Mouse (Mus musculus): ENCODE measurements at regions not wholly inside any gene's neighbourhood (a gene's known extent, or its start where the extent isn't known, plus 50 kb on each side); places are given as distances from the start of the nearest gene placed in this dataset.

DNA sequence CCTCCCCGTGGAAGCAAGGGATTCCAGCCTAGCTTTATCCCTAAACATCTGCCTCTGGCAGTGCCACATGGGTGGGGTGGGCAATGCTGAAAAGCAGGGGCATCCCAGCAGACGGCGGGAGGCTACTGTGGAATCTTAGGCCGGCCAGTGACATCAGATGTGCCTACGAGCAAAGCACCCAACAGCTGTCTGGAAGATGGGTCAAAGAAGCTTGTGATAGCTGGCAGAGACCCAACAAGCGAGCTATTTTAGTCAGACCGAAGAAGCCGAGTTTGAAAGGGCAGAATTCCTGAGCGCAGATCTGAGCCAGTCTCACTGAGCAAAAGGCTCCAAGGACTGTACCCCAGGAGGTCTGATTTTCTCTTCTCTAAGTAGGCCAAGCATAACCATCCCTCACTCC lies 110.8 kb upstream of the Foxn2 start:
- peaks cover 3% of the 10 kb centered on the region; the same call in 1 of the 2 replicates for H3K27me3 ChIP-seq (ENCODE audit: control insufficient read depth, insufficient read depth, low read length)
- no peak for ATAC-seq (ENCODE audit: insufficient read depth, low FRiP score, low TSS enrichment)
- no peak for DNase-seq (ENCODE audit: low spot score)

DNA sequence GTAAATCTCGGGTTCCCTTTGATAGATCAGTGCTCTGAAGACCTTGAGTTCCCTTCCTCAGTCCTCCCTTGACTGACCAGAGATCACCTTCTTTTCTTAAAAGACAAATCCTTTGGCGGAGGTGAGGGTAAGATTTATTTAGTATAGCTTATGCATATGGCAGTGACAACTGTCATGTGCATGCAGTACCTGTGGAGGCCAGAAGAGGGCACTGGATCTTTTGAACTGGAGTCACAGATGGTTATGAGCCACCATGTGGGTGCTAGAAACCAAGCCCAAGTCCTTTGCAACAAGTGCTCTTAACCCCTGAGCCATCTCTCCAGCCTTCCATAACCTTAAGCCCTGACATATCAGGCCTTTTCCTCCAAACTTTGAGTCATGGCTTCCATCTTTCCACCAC lies 110.4 kb upstream of the Foxn2 start:
- Histone ChIP-seq H3K4me2 (ENCODE audit: low read depth) (no peak overlapping the region), H3K9ac (ENCODE audit: low read length) (no peak overlapping the region), H3K36me3 (ENCODE audit: control insufficient read depth, insufficient read depth, low read length) (no peaks in the 10 kb centered on the region), H3K27me3 (ENCODE audit: control insufficient read depth, insufficient read depth, low read length) (no peaks in the 10 kb centered on the region), H3K4me1 (ENCODE audit: control insufficient read depth, insufficient read depth, low read length) (peaks cover 19% of the 10 kb centered on the region), H3K4me3 (ENCODE audit: low read depth, low read length) (no peak overlapping the region), H3K9me3 (ENCODE audit: control insufficient read depth, low read length) (peaks cover 3% of the 10 kb centered on the region; the same call in 1 of the 2 replicates), H3K27ac (ENCODE audit: low read depth, low read length) (no peak overlapping the region)
- DNase-seq (ENCODE audit: low spot score) (no peak), ATAC-seq (ENCODE audit: insufficient read depth, low FRiP score, low TSS enrichment) (no peak)
- WGBS: 88% methylated on average over 2 of the region's 2 CpGs

More for the DNA sequence above, 110.8 kb upstream of the Foxn2 start:
- H3K27ac ChIP-seq (ENCODE audit: low read depth, low read length): no peak overlapping the region
- no peak overlapping the region for H3K4me2 ChIP-seq (ENCODE audit: low read depth)
- peaks cover 21% of the 10 kb centered on the region for H3K4me1 ChIP-seq (ENCODE audit: control insufficient read depth, insufficient read depth, low read length)
- no peaks in the 10 kb centered on the region for H3K36me3 ChIP-seq (ENCODE audit: control insufficient read depth, insufficient read depth, low read length)
- no peak overlapping the region for H3K9ac ChIP-seq (ENCODE audit: low read length)
- H3K4me3 ChIP-seq (ENCODE audit: low read depth, low read length): no peak overlapping the region
- H3K9me3 ChIP-seq (ENCODE audit: control insufficient read depth, low read length): peaks cover 3% of the 10 kb centered on the region; the same call in 1 of the 2 replicates
- 85% methylated on average over 9 of the region's 9 CpGs for WGBS

DNA sequence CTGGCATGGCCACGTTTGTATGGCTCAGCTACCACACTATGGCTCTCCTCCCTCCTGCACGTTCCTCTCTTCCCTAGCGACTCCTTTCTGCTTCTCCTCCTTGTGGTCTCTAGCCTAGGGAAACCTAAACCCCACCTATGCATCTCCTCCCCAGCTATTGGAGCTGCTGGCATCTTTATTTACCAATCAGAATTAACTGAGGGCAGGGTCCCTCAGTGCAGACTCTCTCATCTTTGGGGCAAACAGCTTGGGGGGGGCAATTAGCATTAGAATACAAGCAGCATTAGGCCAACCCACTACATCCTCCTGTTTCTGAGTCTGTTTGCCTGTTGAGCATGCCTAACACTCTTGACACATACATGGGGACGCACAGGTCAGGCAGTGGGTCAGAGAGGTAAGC lies 106.7 kb upstream of the Foxn2 start:
- peaks cover 3% of the 10 kb centered on the region; the same call in 1 of the 2 replicates for H3K9me3 ChIP-seq (ENCODE audit: control insufficient read depth, low read length)
- ATAC-seq (ENCODE audit: insufficient read depth, low FRiP score, low TSS enrichment): no peak
- H3K27ac ChIP-seq (ENCODE audit: low read depth, low read length): no peak overlapping the region
- 35% methylated on average over 4 of the region's 4 CpGs for WGBS
- DNase-seq (ENCODE audit: low spot score): no peak
- H3K4me2 ChIP-seq (ENCODE audit: low read depth): no peak overlapping the region
- no peaks in the 10 kb centered on the region for H3K36me3 ChIP-seq (ENCODE audit: control insufficient read depth, insufficient read depth, low read length)
- peaks cover 4% of the 10 kb centered on the region; the same call in 1 of the 2 replicates for H3K4me1 ChIP-seq (ENCODE audit: control insufficient read depth, insufficient read depth, low read length)
- H3K27me3 ChIP-seq (ENCODE audit: control insufficient read depth, insufficient read depth, low read length): no peaks in the 10 kb centered on the region
- H3K4me3 ChIP-seq (ENCODE audit: low read depth, low read length): no peak overlapping the region
- H3K9ac ChIP-seq (ENCODE audit: low read length): no peak overlapping the region

DNA sequence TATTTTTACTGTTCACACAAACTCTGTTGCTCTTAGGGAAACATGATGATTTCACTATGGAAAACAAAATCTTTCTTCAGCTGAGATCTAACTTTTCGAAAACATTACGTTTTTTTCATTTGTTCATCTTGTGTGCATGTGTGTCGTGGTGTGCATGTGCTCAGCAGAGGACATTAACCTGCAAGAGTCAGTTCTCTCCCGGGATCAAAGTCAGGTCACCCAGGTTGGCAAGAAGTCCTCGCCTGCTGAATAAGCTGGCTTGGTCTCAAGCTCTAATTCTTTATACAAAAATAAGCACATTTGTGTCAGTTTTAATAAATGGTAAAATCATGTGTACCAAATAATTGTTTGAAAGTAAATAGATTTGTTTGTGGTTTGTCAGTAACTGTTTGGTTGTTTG lies 105.2 kb upstream of the Foxn2 start:
- Histone ChIP-seq H3K27ac (ENCODE audit: low read depth, low read length) (no peak overlapping the region), H3K4me2 (ENCODE audit: low read depth) (no peak overlapping the region), H3K9me3 (ENCODE audit: control insufficient read depth, low read length) (peaks cover 3% of the 10 kb centered on the region; the same call in 1 of the 2 replicates), H3K9ac (ENCODE audit: low read length) (no peak overlapping the region), H3K36me3 (ENCODE audit: control insufficient read depth, insufficient read depth, low read length) (no peaks in the 10 kb centered on the region), H3K4me3 (ENCODE audit: low read depth, low read length) (no peak overlapping the region), H3K4me1 (ENCODE audit: control insufficient read depth, insufficient read depth, low read length) (no peaks in the 10 kb centered on the region), H3K27me3 (ENCODE audit: control insufficient read depth, insufficient read depth, low read length) (no peaks in the 10 kb centered on the region)
- DNase-seq (ENCODE audit: low spot score) (no peak), ATAC-seq (ENCODE audit: insufficient read depth, low FRiP score, low TSS enrichment) (no peak)
- 85% methylated on average over 5 of the region's 5 CpGs for WGBS

DNA sequence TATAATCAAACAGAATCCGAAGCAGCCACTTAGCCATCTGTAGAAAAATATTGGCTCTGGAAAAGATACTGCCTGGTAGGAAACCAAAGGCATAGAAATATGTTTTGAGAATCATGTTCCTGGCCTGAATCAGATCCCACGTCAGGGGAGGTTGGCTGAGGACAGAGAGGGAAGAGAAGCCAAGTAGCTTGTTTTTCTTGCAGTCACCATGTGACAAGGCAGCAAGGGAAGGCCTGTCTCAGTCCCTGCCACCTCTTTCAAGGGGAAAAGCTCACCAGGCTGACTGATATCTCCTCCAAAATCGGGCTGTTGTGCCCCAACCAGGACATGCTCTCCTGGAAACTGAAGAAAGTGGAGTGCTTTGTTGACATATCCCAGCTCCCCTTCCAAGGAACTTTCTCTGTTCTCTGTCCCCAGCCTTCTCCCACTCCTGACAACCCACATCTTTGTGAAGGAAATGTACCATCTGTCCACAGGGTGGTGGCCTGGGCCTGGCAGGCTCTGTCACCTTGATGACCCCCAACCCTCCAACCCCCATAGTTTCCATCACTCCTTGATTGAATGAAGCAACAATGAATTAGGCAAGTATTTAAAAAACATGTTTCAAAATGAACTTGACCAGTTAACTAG lies 104.3 kb upstream of the Foxn2 start:
- no peaks in the 10 kb centered on the region for H3K27me3 ChIP-seq (ENCODE audit: control insufficient read depth, insufficient read depth, low read length)
- H3K4me3 ChIP-seq (ENCODE audit: low read depth, low read length): no peak overlapping the region
- no peak overlapping the region for H3K4me2 ChIP-seq (ENCODE audit: low read depth)
- no peaks in the 10 kb centered on the region for H3K36me3 ChIP-seq (ENCODE audit: control insufficient read depth, insufficient read depth, low read length)
- ATAC-seq (ENCODE audit: insufficient read depth, low FRiP score, low TSS enrichment) (no peak), DNase-seq (ENCODE audit: low spot score) (no peak)
- H3K27ac ChIP-seq (ENCODE audit: low read depth, low read length): no peak overlapping the region
- no peaks in the 10 kb centered on the region for H3K4me1 ChIP-seq (ENCODE audit: control insufficient read depth, insufficient read depth, low read length)
- 70% methylated on average over 3 of the region's 3 CpGs for WGBS
- no peaks in the 10 kb centered on the region for H3K9me3 ChIP-seq (ENCODE audit: control insufficient read depth, low read length)
- no peak overlapping the region for H3K9ac ChIP-seq (ENCODE audit: low read length)

DNA sequence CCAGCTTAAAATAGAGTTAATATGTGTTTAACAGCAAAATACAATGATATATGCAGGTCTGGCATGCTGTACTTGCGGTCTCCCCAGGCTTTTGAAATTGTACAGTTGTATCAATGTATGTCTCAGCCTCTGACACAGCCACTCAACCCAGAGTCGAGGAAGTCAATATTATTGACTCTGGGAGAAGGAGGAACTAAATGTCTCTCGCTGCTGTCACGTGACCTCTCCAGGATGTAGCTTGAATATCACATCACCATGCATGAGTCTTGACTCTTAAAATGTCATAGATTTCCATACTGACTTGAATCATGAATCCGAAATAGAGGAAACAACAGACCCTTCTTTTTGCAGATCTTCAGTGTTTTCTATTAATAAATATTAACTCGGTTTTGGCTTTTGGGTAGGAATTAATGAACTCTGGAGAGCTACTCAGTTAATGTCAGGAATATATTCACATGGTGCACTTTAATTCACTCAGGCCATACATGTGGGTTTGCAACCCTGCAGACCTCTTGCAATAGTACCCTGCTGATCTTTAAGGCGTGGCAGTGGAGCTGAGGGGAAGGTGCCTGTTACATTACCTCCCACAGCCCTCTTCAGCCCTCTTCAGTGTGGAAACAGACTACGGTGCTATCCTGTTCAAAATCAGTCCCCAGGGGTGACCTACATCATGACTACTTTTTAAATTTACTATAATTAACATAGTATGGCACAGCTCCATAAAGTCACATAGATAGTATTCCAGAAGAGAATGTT lies 102.7 kb upstream of the Foxn2 start:
- H3K9ac ChIP-seq (ENCODE audit: low read length): no peak overlapping the region
- no peak overlapping the region for H3K27ac ChIP-seq (ENCODE audit: low read depth, low read length)
- H3K36me3 ChIP-seq (ENCODE audit: control insufficient read depth, insufficient read depth, low read length): no peaks in the 10 kb centered on the region
- H3K9me3 ChIP-seq (ENCODE audit: control insufficient read depth, low read length): no peaks in the 10 kb centered on the region
- no peak for ATAC-seq (ENCODE audit: insufficient read depth, low FRiP score, low TSS enrichment)
- no peak for DNase-seq (ENCODE audit: low spot score)
- no peaks in the 10 kb centered on the region for H3K27me3 ChIP-seq (ENCODE audit: control insufficient read depth, insufficient read depth, low read length)
- WGBS: 85% methylated on average over 8 of the region's 8 CpGs
- no peaks in the 10 kb centered on the region for H3K4me1 ChIP-seq (ENCODE audit: control insufficient read depth, insufficient read depth, low read length)
- no peak overlapping the region for H3K4me2 ChIP-seq (ENCODE audit: low read depth)
- no peak overlapping the region for H3K4me3 ChIP-seq (ENCODE audit: low read depth, low read length)

DNA sequence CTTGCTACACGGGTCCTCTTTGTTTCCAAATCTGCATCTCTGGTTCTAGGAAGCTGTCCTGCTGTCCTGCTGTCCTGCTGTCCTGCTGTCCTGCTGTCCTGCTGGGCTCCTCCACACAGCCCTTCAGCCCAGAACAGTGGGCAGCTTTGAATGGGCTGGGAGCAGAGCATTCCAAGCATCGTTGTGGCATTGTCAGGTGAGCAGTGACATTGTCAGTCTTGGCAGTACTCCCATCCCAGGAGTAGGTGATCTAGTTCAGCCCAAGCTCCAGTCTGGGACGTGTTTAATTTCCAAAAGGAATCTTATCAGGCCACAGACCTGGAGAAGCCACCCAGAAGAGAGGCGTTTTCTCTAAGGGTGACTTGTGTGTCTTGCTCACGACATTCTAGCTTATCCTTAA lies 99.4 kb upstream of the Foxn2 start:
- Histone ChIP-seq H3K27ac (ENCODE audit: low read depth, low read length) (no peak overlapping the region), H3K9me3 (ENCODE audit: control insufficient read depth, low read length) (no peaks in the 10 kb centered on the region), H3K4me1 (ENCODE audit: control insufficient read depth, insufficient read depth, low read length) (no peaks in the 10 kb centered on the region), H3K4me2 (ENCODE audit: low read depth) (no peak overlapping the region), H3K27me3 (ENCODE audit: control insufficient read depth, insufficient read depth, low read length) (no peaks in the 10 kb centered on the region), H3K9ac (ENCODE audit: low read length) (no peak overlapping the region), H3K4me3 (ENCODE audit: low read depth, low read length) (no peak overlapping the region), H3K36me3 (ENCODE audit: control insufficient read depth, insufficient read depth, low read length) (no peaks in the 10 kb centered on the region)
- 78% methylated on average over 5 of the region's 5 CpGs for WGBS
- ATAC-seq (ENCODE audit: insufficient read depth, low FRiP score, low TSS enrichment) (no peak), DNase-seq (ENCODE audit: low spot score) (no peak)

DNA sequence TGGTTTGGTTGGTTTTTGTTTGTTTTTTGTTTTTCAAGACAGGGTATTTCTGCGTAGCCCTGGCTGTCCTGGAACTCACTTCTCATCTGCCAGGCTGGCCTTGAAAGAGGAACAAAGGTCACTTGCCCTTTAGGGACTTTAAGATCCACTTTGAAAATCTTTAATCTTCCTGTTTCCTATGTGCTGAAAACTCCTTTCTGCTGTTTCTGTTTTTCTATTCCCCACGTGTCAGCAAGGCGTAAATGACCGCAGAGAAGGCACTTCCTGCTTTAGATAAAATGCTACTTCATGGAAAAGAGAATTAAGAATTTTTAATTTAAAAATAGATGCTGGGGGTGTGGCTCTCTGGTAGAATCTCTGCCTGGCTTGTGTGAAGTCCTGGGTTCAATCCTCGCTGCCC lies 98.9 kb upstream of the Foxn2 start:
- ATAC-seq (ENCODE audit: insufficient read depth, low FRiP score, low TSS enrichment): no peak
- H3K4me2 ChIP-seq (ENCODE audit: low read depth): no peak overlapping the region

More for the DNA sequence above, 98.9 kb upstream of the Foxn2 start:
- WGBS: 75% methylated on average over 5 of the region's 5 CpGs
- no peak for DNase-seq (ENCODE audit: low spot score)
- Histone ChIP-seq H3K36me3 (ENCODE audit: control insufficient read depth, insufficient read depth, low read length) (no peaks in the 10 kb centered on the region), H3K9ac (ENCODE audit: low read length) (no peak overlapping the region), H3K9me3 (ENCODE audit: control insufficient read depth, low read length) (no peaks in the 10 kb centered on the region), H3K27ac (ENCODE audit: low read depth, low read length) (no peak overlapping the region), H3K4me3 (ENCODE audit: low read depth, low read length) (no peak overlapping the region), H3K27me3 (ENCODE audit: control insufficient read depth, insufficient read depth, low read length) (no peaks in the 10 kb centered on the region), H3K4me1 (ENCODE audit: control insufficient read depth, insufficient read depth, low read length) (no peaks in the 10 kb centered on the region)
